Mouse (Mus musculus) kidney, postnatal 36 days (tissue): Measurements from ENCODE around the gene Mlx.
"Not testable (repeated sequence)": the region's sequence is repeated elsewhere in the genome, so short reads cannot be mapped to it uniquely, and the experiment has no call there.

Source experiments
- DNase-seq, 2 experiments: peaks; one replicate each; pipeline ENCODE4 v3.0.0; 2021 to 2022; ENCODE audit warnings: mixed read lengths in 2 of 2

The Mlx gene

GRCm38 (mm10) chr11:101103011-101103410 is 15.9 kb downstream of the Mlx start:
- no peak for DNase-seq

GRCm38 (mm10) chr11:101109351-101109750 is 22.3 kb downstream of the Mlx start:
- DNase-seq, result no peak

- DNase-seq, result no peak
These were observed 23.6 kb downstream of the Mlx start for GRCm38 (mm10) chr11:101110708-101111107.

GRCm38 (mm10) chr11:101111178-101111577 is 24.1 kb downstream of the Mlx start:
- no peak for DNase-seq

GRCm38 (mm10) chr11:101112186-101112585 is 25.1 kb downstream of the Mlx start:
- no peak for DNase-seq

- DNase-seq, result no peak
These were observed 28.5 kb downstream of the Mlx start for GRCm38 (mm10) chr11:101115564-101115963.

GRCm38 (mm10) chr11:101118105-101118504 is 31.0 kb downstream of the Mlx start:
- no peak for DNase-seq

- DNase-seq, result peak in 1 of 2 experiments; percentile 30
These were observed 32.2 kb downstream of the Mlx start for GRCm38 (mm10) chr11:101119131-101119760.

- peak; percentile 98 to 99 for DNase-seq
These were observed 32.9 kb downstream of the Mlx start, which contains the start of the genes Retreg3 and Tubg1 for GRCm38 (mm10) chr11:101119761-101120544. Gene Retreg3, minus strand, starts transcription at chr11:101119893. Gene Tubg1, plus strand, starts transcription at chr11:101119938.

GRCm38 (mm10) chr11:101120545-101121188 is 33.6 kb downstream of the Mlx start:
- DNase-seq, result peak in 1 of 2 experiments; percentile 25

GRCm38 (mm10) chr11:101124494-101124893 is 37.4 kb downstream of the Mlx start:
- DNase-seq, result not testable (repeated sequence)

GRCm38 (mm10) chr11:101125008-101125407 is 37.9 kb downstream of the Mlx start:
- DNase-seq, result not testable (repeated sequence)

GRCm38 (mm10) chr11:101127075-101127474 is 40.0 kb downstream of the Mlx start:
- peak in 1 of 2 experiments; percentile 47 for DNase-seq

- no peak for DNase-seq
These were observed 42.0 kb downstream of the Mlx start for GRCm38 (mm10) chr11:101128996-101129577.

- DNase-seq, result peak in 1 of 2 experiments; percentile 10
These were observed 43.1 kb downstream of the Mlx start for GRCm38 (mm10) chr11:101130056-101130756.

- DNase-seq, result no peak
These were observed 44.1 kb downstream of the Mlx start for GRCm38 (mm10) chr11:101131187-101131586.

GRCm38 (mm10) chr11:101131701-101132100 is 44.6 kb downstream of the Mlx start:
- peak in 1 of 2 experiments; percentile 66 for DNase-seq

GRCm38 (mm10) chr11:101133037-101133436 is 46.0 kb downstream of the Mlx start:
- peak in 1 of 2 experiments; percentile 66 for DNase-seq

- DNase-seq, result no peak
These were observed 47.3 kb downstream of the Mlx start for GRCm38 (mm10) chr11:101134217-101134865.

- DNase-seq, result no peak
These were observed 49.9 kb downstream of the Mlx start for GRCm38 (mm10) chr11:101137000-101137399.

- DNase-seq, result peak; percentile 76 to 80
These were observed 51.6 kb downstream of the Mlx start for GRCm38 (mm10) chr11:101138536-101139181.
